Mouse (Mus musculus) hindbrain, embryonic 14.5 days (tissue): Measurements from ENCODE around the gene Prlh. TPM values are rescaled to one million over a fixed set of nuclear protein-coding genes. Genes with fewer than 3 reads are reported as not detected.

Experiments
- ATAC-seq: fragments of 200-750 bp; cut with Nextera tagmentation; 2 replicates; pipeline ENCODE4 v1.8.0; 2017; ENCODE audit warnings: moderate number of reproducible peaks, mild to moderate bottlenecking, moderate TSS enrichment, moderate library complexity; ENCODE audit not compliant: low FRiP score
- DNase-seq: peaks from one replicate; pipeline ENCODE4 v3.0.0-alpha.2; 2015; ENCODE audit warnings: low spot score
- H3K27ac ChIP-seq: fragments of 300-500 bp; sonication (generic); 2 replicates; pipeline ENCODE4 v1.5.1; 2014; ENCODE audit warnings: mild to moderate bottlenecking, moderate library complexity
- H3K27me3 ChIP-seq: fragments of 300-500 bp; sonication (generic); 2 replicates; pipeline ENCODE4 v1.6.1; 2014; ENCODE audit warnings: mild to moderate bottlenecking, low read length, mixed read lengths; ENCODE audit not compliant: control insufficient read depth, insufficient read depth
- H3K36me3 ChIP-seq: fragments of 300-500 bp; sonication (generic); replicated peaks from 2 replicates; pipeline ENCODE4 v1.6.1; 2014; ENCODE audit not compliant: control insufficient read depth, insufficient read depth
- H3K4me1 ChIP-seq: fragments of 300-500 bp; sonication (generic); replicated peaks from 2 replicates; pipeline ENCODE4 v1.6.1; 2014; ENCODE audit warnings: antibody characterized with exemption, low read length, mixed read lengths; ENCODE audit not compliant: control insufficient read depth, insufficient read depth
- H3K4me2 ChIP-seq: fragments of 300-500 bp; sonication (generic); replicated peaks from 2 replicates; pipeline ENCODE4 v1.6.1; 2014; ENCODE audit warnings: mild to moderate bottlenecking, moderate library complexity
- H3K4me3 ChIP-seq: fragments of 300-500 bp; sonication (generic); replicated peaks from 2 replicates; pipeline ENCODE4 v1.5.1; 2014; ENCODE audit warnings: mild to moderate bottlenecking, low read length
- H3K9ac ChIP-seq: fragments of 300-500 bp; sonication (generic); 2 replicates; pipeline ENCODE4 v1.6.1; 2014
- H3K9me3 ChIP-seq: fragments of 300-500 bp; sonication (generic); 2 replicates; pipeline ENCODE4 v1.6.1; 2016; ENCODE audit warnings: low read length; ENCODE audit not compliant: control insufficient read depth
- WGBS: fragments of 180-500 bp; shearing (Covaris S2); extraction: QIAGEN DNeasy Blood & Tissue Kit; methylation state at CpG from one replicate; pipeline ENCODE4 v1.1.7; 2014; 5-methylcytosine and 5-hydroxymethylcytosine counted together
- polyA plus RNA-seq: library from polyadenylated mRNA; unstranded; fragments of >200 nt; fragmentation: Nextera tagmentation; extraction: Ambion mirVana; gene quantifications from 2 replicates; pipeline ENCODE4 v1.2.1, GENCODE M21; 2014

The Prlh gene
- polyA plus RNA-seq, 1 experiment from 2014 or later = not detected

GRCm38 (mm10) chr1:90945171-90945570 is 7.7 kb upstream of the Prlh start:
- no peaks in the 10 kb centered on the region for H3K4me1 ChIP-seq
- no peaks in the 10 kb centered on the region for H3K27me3 ChIP-seq
- WGBS = 53% methylated on average over 10 of the region's 10 CpGs
- no peak overlapping the region for H3K9ac ChIP-seq
- ATAC-seq = no peak
- no peak overlapping the region for H3K27ac ChIP-seq
- H3K4me2 ChIP-seq = no peak overlapping the region
- H3K36me3 ChIP-seq = no peaks in the 10 kb centered on the region
- no peak for DNase-seq
- H3K4me3 ChIP-seq = no peak overlapping the region
- H3K9me3 ChIP-seq = no peaks in the 10 kb centered on the region

DNA sequence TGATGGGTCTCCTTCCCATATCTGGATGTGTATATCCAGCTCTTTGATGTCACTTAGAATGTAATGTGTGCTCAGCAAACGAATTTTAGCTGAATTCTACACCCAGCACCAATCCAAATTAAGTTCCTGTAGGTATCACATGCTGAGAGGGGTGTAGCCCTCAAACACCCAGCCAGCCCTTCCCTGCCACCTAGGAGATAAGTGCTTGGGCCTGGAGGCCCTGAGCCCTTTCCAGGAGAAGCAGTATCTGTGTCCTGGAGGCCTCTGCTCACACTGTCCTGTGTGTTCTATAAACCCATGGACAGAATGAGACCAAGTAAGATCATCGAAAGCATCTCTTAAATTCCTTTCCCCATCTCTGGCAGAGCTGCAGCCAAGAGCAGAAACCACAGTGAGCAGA is 5.7 kb upstream of the Prlh start:
- Histone ChIP-seq H3K27ac (no peak overlapping the region), H3K4me3 (no peak overlapping the region), H3K9ac (no peak overlapping the region), H3K27me3 (no peaks in the 10 kb centered on the region), H3K4me2 (no peak overlapping the region), H3K9me3 (no peaks in the 10 kb centered on the region), H3K4me1 (no peaks in the 10 kb centered on the region), H3K36me3 (no peaks in the 10 kb centered on the region)
- ATAC-seq (no peak), DNase-seq (no peak)
- 71% methylated on average over 2 of the region's 2 CpGs for WGBS

DNA sequence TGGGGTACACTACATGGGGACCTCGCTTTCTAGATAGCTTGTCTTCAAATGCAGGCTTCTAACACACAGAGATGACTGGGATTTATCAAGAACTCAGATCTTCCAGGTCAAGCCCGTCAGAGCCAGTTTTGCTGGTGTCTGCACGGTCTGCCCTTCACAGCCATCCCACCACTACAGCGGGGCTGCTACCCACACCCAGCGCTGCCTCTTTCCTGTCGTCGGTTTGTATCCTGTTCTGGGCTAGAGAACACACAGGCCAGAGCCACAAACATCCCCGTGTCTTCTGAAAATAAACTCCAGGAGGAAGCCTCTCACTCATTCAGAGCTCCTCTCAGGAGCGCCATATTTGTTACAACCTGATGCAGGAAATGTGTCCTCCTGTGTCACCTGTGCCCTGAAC is 3.6 kb upstream of the Prlh start:
- no peaks in the 10 kb centered on the region for H3K27me3 ChIP-seq
- ATAC-seq (no peak), DNase-seq (no peak)
- H3K27ac ChIP-seq = no peak overlapping the region
- H3K9ac ChIP-seq = no peak overlapping the region
- no peaks in the 10 kb centered on the region for H3K4me1 ChIP-seq
- WGBS = 74% methylated on average over 9 of the region's 9 CpGs
- H3K36me3 ChIP-seq = no peaks in the 10 kb centered on the region
- no peaks in the 10 kb centered on the region for H3K9me3 ChIP-seq
- H3K4me2 ChIP-seq = no peak overlapping the region
- H3K4me3 ChIP-seq = no peak overlapping the region

- no peak overlapping the region for H3K27ac ChIP-seq
- no peaks in the 10 kb centered on the region for H3K9me3 ChIP-seq
- WGBS = 86% methylated on average over 7 of the region's 7 CpGs
- no peaks in the 10 kb centered on the region for H3K4me1 ChIP-seq
- H3K36me3 ChIP-seq = no peaks in the 10 kb centered on the region
- H3K9ac ChIP-seq = no peak overlapping the region
- no peak for DNase-seq
- H3K4me2 ChIP-seq = no peak overlapping the region
- no peaks in the 10 kb centered on the region for H3K27me3 ChIP-seq
- H3K4me3 ChIP-seq = no peak overlapping the region
- ATAC-seq = no peak
These were observed 1.2 kb upstream of the Prlh start for GRCm38 (mm10) chr1:90951670-90952069.

GRCm38 (mm10) chr1:90953688-90954087 is 780 bp downstream of the Prlh start:
- 74% methylated on average over 11 of the region's 11 CpGs for WGBS
- H3K4me1 ChIP-seq = no peaks in the 10 kb centered on the region
- DNase-seq (no peak), ATAC-seq (no peak)
- no peaks in the 10 kb centered on the region for H3K27me3 ChIP-seq
- no peak overlapping the region for H3K9ac ChIP-seq
- no peak overlapping the region for H3K27ac ChIP-seq
- no peak overlapping the region for H3K4me3 ChIP-seq
- H3K4me2 ChIP-seq = no peak overlapping the region
- H3K36me3 ChIP-seq = no peaks in the 10 kb centered on the region
- no peaks in the 10 kb centered on the region for H3K9me3 ChIP-seq

GRCm38 (mm10) chr1:90956245-90957096 is 3.6 kb downstream of the Prlh start:
- ATAC-seq = peak; percentile 65; the same call in 1 of the 2 replicates
- WGBS = 38% methylated on average over 7 of the region's 7 CpGs

DNA sequence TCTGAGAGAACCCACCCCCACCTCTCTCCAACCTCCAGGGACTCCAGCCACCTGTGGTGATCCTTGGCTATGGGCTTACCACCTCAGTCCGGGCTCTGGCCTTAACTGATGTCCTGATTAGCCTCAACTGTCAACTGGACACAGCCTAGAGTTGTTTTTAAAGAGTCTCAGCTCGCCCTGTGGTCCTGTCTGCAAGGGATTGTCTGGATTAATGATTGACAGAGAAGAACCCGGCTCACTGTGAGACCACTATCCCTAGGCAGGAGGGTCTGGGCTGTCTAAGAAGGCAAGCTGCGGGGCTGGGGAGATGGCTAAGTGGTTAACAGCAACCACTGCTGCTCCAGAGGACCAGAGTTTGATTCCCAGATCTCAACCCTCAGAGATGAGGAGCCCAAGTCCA is 9.6 kb downstream of the Prlh start:
- no peak for ATAC-seq
- Histone ChIP-seq H3K4me3 (no peak overlapping the region), H3K27ac (no peak overlapping the region), H3K4me1 (no peaks in the 10 kb centered on the region), H3K27me3 (no peaks in the 10 kb centered on the region), H3K36me3 (no peaks in the 10 kb centered on the region), H3K4me2 (no peak overlapping the region), H3K9ac (no peak overlapping the region), H3K9me3 (no peaks in the 10 kb centered on the region)
- no peak for DNase-seq
- WGBS = 32% methylated on average over 4 of the region's 4 CpGs

More at GRCm38 (mm10) chr1:90956245-90957096, 3.6 kb downstream of the Prlh start:
- Histone ChIP-seq H3K9me3 (no peaks in the 10 kb centered on the region), H3K9ac (no peak overlapping the region; the same call in 1 of the 2 replicates), H3K4me1 (no peaks in the 10 kb centered on the region), H3K4me2 (no peak overlapping the region), H3K27ac (no peak overlapping the region), H3K36me3 (no peaks in the 10 kb centered on the region), H3K4me3 (no peak overlapping the region), H3K27me3 (no peaks in the 10 kb centered on the region)
- peak; percentile 86 for DNase-seq

GRCm38 (mm10) chr1:90962994-90963393 is 10.1 kb downstream of the Prlh start:
- no peak for DNase-seq
- no peak overlapping the region for H3K4me2 ChIP-seq
- no peaks in the 10 kb centered on the region for H3K4me1 ChIP-seq
- H3K27ac ChIP-seq = no peak overlapping the region
- H3K4me3 ChIP-seq = no peak overlapping the region
- H3K36me3 ChIP-seq = no peaks in the 10 kb centered on the region
- H3K9me3 ChIP-seq = no peaks in the 10 kb centered on the region
- peak; percentile 36; the same call in 1 of the 2 replicates for ATAC-seq
- no peaks in the 10 kb centered on the region for H3K27me3 ChIP-seq
- H3K9ac ChIP-seq = no peak overlapping the region
- 27% methylated on average over 3 of the region's 3 CpGs for WGBS

- H3K27me3 ChIP-seq = no peaks in the 10 kb centered on the region; the same call in 1 of the 2 replicates
- H3K4me3 ChIP-seq = no peak overlapping the region
- no peaks in the 10 kb centered on the region for H3K4me1 ChIP-seq
- no peak overlapping the region for H3K27ac ChIP-seq
- DNase-seq (no peak), ATAC-seq (peak; percentile 64; the same call in 1 of the 2 replicates)
- H3K9me3 ChIP-seq = no peaks in the 10 kb centered on the region
- H3K36me3 ChIP-seq = no peaks in the 10 kb centered on the region
- WGBS = 38% methylated on average over 7 of the region's 7 CpGs
- no peak overlapping the region for H3K4me2 ChIP-seq
- H3K9ac ChIP-seq = no peak overlapping the region
These were observed 14.7 kb downstream of the Prlh start for GRCm38 (mm10) chr1:90967583-90967982.
